Mouse (Mus musculus): ENCODE data around the gene Cnot3. TPM values are rescaled to one million over a fixed set of nuclear protein-coding genes. Genes with fewer than 3 reads are reported as not detected.

The Cnot3 gene
- 114 to 134 TPM (median 124 TPM) in 4 replicates for total RNA-seq (2023; ENCODE audit: inconsistent age)

DNA sequence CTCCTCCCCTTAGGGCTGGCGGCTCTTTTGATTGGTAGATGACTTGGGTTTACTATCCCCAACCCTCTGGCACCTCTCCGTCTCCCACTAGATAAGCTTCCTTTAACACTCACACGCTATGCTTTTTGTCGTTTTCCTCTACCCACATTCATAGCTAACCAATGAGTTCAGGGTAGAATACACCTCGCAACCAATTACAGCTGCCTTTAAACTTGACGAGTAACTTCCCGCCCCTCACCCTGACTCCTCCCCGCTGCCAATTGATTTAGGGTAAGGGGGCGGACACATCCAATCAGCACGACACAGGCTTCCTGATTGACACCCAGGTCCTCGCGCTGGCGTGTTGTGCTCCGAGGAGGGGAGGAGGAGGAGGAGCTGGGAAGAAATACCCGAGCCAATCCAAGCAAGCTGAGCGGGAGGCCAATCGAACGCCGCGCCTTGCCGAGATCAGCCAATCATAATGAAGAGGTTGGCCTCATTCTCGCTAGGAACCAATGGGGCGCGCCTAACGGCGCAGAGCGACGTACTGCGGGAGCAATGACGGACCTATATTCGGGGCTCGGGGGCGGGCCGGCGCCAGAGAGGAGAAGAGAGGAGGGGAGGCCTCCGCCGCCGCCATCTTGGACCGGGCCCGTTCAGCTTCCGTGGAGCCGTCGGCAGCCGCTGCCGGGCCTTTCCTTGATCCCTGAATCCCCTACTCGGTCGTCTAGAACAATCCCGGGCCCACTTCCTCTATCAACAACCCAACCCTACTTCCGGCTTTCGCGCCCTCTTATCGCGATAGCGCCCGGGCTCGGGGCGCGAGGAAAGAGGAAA lies at the start of gene Cnot3:
Gene Cnot3, plus strand, starts transcription at position 597 of the 816 bp plus-strand sequence.

DNA sequence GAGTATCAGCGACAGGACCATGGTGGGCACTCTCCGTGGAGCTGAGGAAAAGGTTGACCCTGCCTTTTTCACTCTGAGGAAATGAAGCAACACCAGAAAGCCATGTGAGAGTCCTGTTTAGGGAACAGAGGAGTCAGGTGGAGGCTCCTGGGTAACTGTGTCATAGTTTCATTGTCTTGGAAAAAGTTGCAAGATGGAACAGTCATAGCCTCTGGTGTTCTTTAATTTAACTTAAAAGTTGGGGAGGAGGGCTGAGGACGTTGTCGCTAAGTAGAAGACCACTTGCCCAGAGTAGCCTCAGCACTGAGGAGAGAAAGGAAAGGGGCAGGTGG lies 29.0 kb upstream of the Cnot3 start, which contains the start of gene Oscar:
Gene Oscar, minus strand, starts transcription at position 101 of the 332 bp plus-strand sequence.

GRCm38 (mm10) chr7:3617242-3617995 lies 27.6 kb upstream of the Cnot3 start, which contains the start of gene Ndufa3:
Gene Ndufa3, plus strand, starts transcription at chr7:3617373.

DNA sequence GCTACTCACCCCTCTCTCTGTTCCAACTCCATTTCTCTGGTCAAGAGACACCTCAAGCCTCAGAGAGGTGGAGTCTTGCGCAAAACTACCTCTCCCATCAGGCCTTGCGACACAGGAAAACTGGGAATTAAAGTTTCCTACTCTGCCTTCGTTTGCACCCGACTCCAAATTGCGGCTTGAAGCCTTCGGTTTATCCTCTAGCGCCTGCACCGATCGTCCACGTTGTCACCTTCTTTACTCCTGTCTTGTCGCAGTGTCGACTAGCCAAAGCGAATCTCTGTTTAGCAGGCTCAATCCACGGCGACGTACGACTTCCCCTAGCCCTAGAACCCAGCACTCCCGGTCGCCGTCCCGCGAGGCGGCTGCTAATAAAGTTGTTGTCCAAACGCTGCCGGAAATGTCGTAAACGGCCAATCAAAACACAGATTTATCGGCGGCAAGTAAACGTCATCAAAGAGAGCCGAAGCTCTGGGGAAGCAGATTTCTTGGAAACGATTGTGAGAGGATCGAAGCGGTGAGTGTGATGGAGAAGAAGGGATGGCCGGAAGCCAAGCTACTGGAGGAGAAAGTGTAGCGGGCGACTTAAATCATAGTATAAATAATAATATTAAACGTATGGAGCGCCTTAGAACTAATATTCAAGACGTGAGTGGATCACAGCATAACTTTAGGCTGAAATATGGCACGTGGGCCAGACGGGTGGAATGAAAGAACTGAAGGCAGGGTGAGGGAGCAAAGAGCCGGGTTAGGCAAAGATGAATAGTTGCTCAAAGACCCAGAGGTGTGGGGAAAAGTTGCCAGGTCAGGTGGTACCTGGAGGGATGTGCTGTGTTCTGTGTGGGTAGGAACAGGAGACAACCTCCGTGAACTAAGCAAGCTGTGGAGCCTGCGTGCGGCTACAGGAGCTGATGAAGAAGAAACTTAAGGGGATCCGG lies 15.3 kb upstream of the Cnot3 start, which contains the start of the genes Tfpt and Prpf31:
Gene Tfpt, minus strand, starts transcription at position 387 of the 935 bp plus-strand sequence.
Gene Prpf31, plus strand, starts transcription at position 443 of the 935 bp plus-strand sequence.

GRCm38 (mm10) chr7:3665215-3666114 lies 20.4 kb downstream of the Cnot3 start, which contains the start of gene Leng1:
Gene Leng1, minus strand, starts transcription at chr7:3665840.

DNA sequence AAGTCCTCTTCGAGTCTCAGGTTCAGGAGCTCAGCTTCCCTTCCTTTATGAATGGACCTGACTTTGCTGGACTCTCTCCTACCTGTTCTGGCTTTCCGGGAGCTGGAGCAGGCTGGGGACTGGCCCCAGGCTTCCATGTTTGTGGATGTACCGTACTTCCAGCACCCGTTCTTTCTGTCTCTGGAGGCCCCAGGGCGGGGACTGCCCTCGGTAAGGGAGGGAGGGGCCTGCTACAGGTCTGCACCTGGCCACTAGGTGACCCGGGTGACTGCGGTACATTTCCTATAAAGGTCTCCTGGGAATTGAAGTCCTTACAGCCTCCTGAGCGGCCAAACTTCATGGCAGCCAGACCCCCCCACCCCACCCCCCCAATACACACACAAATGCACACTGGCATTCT lies 32.3 kb downstream of the Cnot3 start, which contains the start of gene Tmc4:
Gene Tmc4, minus strand, starts transcription at position 212 of the 400 bp plus-strand sequence.

DNA sequence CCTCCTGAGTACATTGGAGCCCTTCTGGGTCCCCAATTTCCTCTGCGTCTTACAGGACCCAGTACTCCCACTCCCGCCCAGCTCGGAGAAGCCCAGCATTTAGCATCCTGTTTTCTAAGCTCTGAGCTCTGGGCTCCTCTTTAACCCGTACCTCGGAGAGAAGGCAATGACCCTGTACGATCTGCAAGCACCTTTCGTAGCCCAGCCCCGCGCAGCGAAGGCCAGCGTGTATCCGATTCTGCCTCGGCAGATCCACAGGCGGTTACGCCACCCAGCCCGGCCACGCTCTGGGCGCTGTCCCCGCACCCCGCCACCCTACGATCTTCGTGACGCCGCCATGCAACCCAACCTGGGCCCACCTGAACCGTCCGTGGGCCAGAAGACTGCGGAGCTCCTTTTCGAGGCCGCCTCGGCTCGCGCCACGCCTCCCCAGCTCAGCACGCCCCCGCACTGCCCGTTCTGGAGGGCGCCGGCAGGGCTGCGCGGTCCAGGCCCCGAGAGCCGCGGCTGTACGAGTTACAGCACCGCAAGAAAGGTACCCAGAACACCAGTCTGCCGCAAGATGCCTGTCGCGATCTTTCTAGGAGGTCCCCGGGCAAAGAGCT lies 47.4 kb downstream of the Cnot3 start, which contains the start of gene Tsen34:
Gene Tsen34, plus strand, starts transcription at position 482 of the 605 bp plus-strand sequence.

GRCm38 (mm10) chr7:3692987-3693808 lies 48.1 kb downstream of the Cnot3 start, which contains the start of gene Mboat7:
Gene Mboat7, minus strand, starts transcription at chr7:3693523.

GRCm38 (mm10) chr7:3703879-3704441 lies 58.9 kb downstream of the Cnot3 start, which contains the start of gene Rps9:
Gene Rps9, plus strand, starts transcription at chr7:3703993.

Other genes starting within 250 kb of the Cnot3 start
- not detected in 4 replicates for gene Cacng6, start 221.1 kb upstream of the Cnot3 start, total RNA-seq (2023; ENCODE audit: inconsistent age)
- gene Tarm1, start 142.6 kb upstream of the Cnot3 start, total RNA-seq (2023; ENCODE audit: inconsistent age): not detected in 4 replicates
- not detected in 4 replicates for gene Oscar, start 29.1 kb upstream of the Cnot3 start, total RNA-seq (2023; ENCODE audit: inconsistent age)
- gene Ndufa3, start 27.9 kb upstream of the Cnot3 start, total RNA-seq (2023; ENCODE audit: inconsistent age): 318 to 337 TPM (median 324 TPM) in 4 replicates
- gene Tfpt, start 15.3 kb upstream of the Cnot3 start, total RNA-seq (2023; ENCODE audit: inconsistent age): 16.6 to 33.6 TPM (median 24.7 TPM) in 4 replicates
- 65.9 to 73.2 TPM (median 66.6 TPM) in 4 replicates for gene Prpf31, start 15.3 kb upstream of the Cnot3 start, total RNA-seq (2023; ENCODE audit: inconsistent age)
- gene Leng1, start 20.6 kb downstream of the Cnot3 start, total RNA-seq (2023; ENCODE audit: inconsistent age): 7.8 to 9.6 TPM (median 9.3 TPM) in 4 replicates
- 6.5 to 11.9 TPM (median 9.4 TPM) in 4 replicates for gene Tmc4, start 32.3 kb downstream of the Cnot3 start, total RNA-seq (2023; ENCODE audit: inconsistent age)
- gene Tsen34, start 47.6 kb downstream of the Cnot3 start, total RNA-seq (2023; ENCODE audit: inconsistent age): 27.6 to 31.2 TPM (median 30.4 TPM) in 4 replicates
- gene Mboat7, start 48.3 kb downstream of the Cnot3 start, total RNA-seq (2023; ENCODE audit: inconsistent age): 56.5 to 58.7 TPM (median 57.9 TPM) in 4 replicates
- 2,078 to 2,320 TPM (median 2,119 TPM) in 4 replicates for gene Rps9, start 58.7 kb downstream of the Cnot3 start, total RNA-seq (2023; ENCODE audit: inconsistent age)
- 34.2 to 36.4 TPM (median 35.1 TPM) in 4 replicates for gene Pirb, start 75.1 kb downstream of the Cnot3 start, total RNA-seq (2023; ENCODE audit: inconsistent age)
- 4.1 to 7.9 TPM (median 5.5 TPM) in 4 replicates for gene Gm15448, start 180.4 kb downstream of the Cnot3 start, total RNA-seq (2023; ENCODE audit: inconsistent age)
- 8.5 to 11.0 TPM (median 9.8 TPM) in 4 replicates for gene Pira2, start 199.8 kb downstream of the Cnot3 start, total RNA-seq (2023; ENCODE audit: inconsistent age)